Mouse (Mus musculus) midbrain, embryonic 16.5 days (tissue): Measurements from ENCODE around the gene Ramp3. TPM values are rescaled to one million over a fixed set of nuclear protein-coding genes. Genes with fewer than 3 reads are reported as not detected.
A peak's percentile ranks its signal among the peaks of the same experiment; 100 is the strongest.
"Not testable (repeated sequence)": the region's sequence is repeated elsewhere in the genome, so short reads cannot be mapped to it uniquely, and the experiment has no call there.

Experiments
- ATAC-seq: fragments of 200-750 bp; cut with Nextera tagmentation; 2 replicates; pipeline ENCODE4 v1.8.0; 2017; ENCODE audit warnings: moderate TSS enrichment
- H3K27ac ChIP-seq: fragments of 300-500 bp; sonication (generic); 2 replicates; pipeline ENCODE4 v1.5.1; 2014; ENCODE audit warnings: mild to moderate bottlenecking, low read length, mixed read lengths
- H3K27me3 ChIP-seq: fragments of 300-500 bp; sonication (generic); 2 replicates; pipeline ENCODE4 v1.6.1; 2014; ENCODE audit warnings: low read depth, low read length, mixed read lengths; ENCODE audit not compliant: control insufficient read depth, insufficient read depth
- H3K36me3 ChIP-seq: fragments of 300-500 bp; sonication (generic); 2 replicates; pipeline ENCODE4 v1.6.1; 2014; ENCODE audit warnings: mild to moderate bottlenecking, low read length, moderate library complexity, mixed read lengths; ENCODE audit not compliant: control insufficient read depth, insufficient read depth
- H3K4me1 ChIP-seq: fragments of 300-500 bp; sonication (generic); 2 replicates; pipeline ENCODE4 v1.6.1; 2014; ENCODE audit warnings: mild to moderate bottlenecking, low read length, mixed read lengths; ENCODE audit not compliant: control insufficient read depth, insufficient read depth
- H3K4me2 ChIP-seq: fragments of 300-500 bp; sonication (generic); 2 replicates; pipeline ENCODE4 v1.6.1; 2014; ENCODE audit warnings: mild to moderate bottlenecking, low read length, mixed read lengths
- H3K4me3 ChIP-seq: fragments of 300-500 bp; sonication (generic); 2 replicates; pipeline ENCODE4 v1.5.1; 2014; ENCODE audit warnings: low read depth, mild to moderate bottlenecking, low read length, moderate library complexity, mixed read lengths
- H3K9ac ChIP-seq: fragments of 300-500 bp; sonication (generic); 2 replicates; pipeline ENCODE4 v1.6.1; 2014; ENCODE audit warnings: low read depth, low read length, mixed read lengths
- H3K9me3 ChIP-seq: fragments of 300-500 bp; sonication (generic); replicated peaks from 2 replicates; pipeline ENCODE4 v1.6.1; 2014; ENCODE audit warnings: mild to moderate bottlenecking, low read length, mixed read lengths; ENCODE audit not compliant: control insufficient read depth, poor library complexity, severe bottlenecking
- WGBS: fragments of 180-500 bp; shearing (Covaris S2); extraction: QIAGEN DNeasy Blood & Tissue Kit; methylation state at CpG from one replicate; pipeline ENCODE4 v1.1.7; 2014; 5-methylcytosine and 5-hydroxymethylcytosine counted together
- polyA plus RNA-seq: library from polyadenylated mRNA; unstranded; fragments of >200 nt; fragmentation: Nextera tagmentation; extraction: Ambion mirVana; gene quantifications from 2 replicates; pipeline ENCODE4 v1.2.1, GENCODE M21; 2015

The Ramp3 gene
- polyA plus RNA-seq, 1 experiment from 2014 or later: 12.3 TPM

GRCm38 (mm10) chr11:6629655-6630054 lies 28.7 kb upstream of the Ramp3 start:
- no peaks in the 10 kb centered on the region for H3K27me3 ChIP-seq
- peaks cover 10% of the 10 kb centered on the region for H3K4me1 ChIP-seq
- no peaks in the 10 kb centered on the region for H3K36me3 ChIP-seq
- H3K4me2 ChIP-seq: no peak overlapping the region
- H3K4me3 ChIP-seq: no peak overlapping the region
- no peak overlapping the region for H3K9ac ChIP-seq
- no peak for ATAC-seq
- H3K9me3 ChIP-seq: no peaks in the 10 kb centered on the region; the same call in 1 of the 2 replicates
- no peak overlapping the region for H3K27ac ChIP-seq

GRCm38 (mm10) chr11:6636150-6636549 lies 22.2 kb upstream of the Ramp3 start:
- Histone ChIP-seq H3K4me1 (no peaks in the 10 kb centered on the region), H3K4me3 (no peak overlapping the region), H3K9ac (no peak overlapping the region), H3K36me3 (no peaks in the 10 kb centered on the region), H3K9me3 (no peaks in the 10 kb centered on the region; the same call in 1 of the 2 replicates), H3K4me2 (no peak overlapping the region), H3K27ac (no peak overlapping the region), H3K27me3 (no peaks in the 10 kb centered on the region)
- WGBS: 73% methylated on average over 8 of the region's 8 CpGs
- no peak for ATAC-seq

- Histone ChIP-seq H3K27me3 (no peaks in the 10 kb centered on the region), H3K9ac (no peak within 1 kb of the TSS), H3K4me3 (no peak within 1 kb of the TSS), H3K36me3 (no peaks in the 10 kb centered on the region), H3K4me2 (no peak within 1 kb of the TSS), H3K9me3 (no peaks in the 10 kb centered on the region), H3K4me1 (no peaks in the 10 kb centered on the region), H3K27ac (no peak within 1 kb of the TSS)
- 92% methylated on average over 4 of the region's 4 CpGs for WGBS
- no peak for ATAC-seq
Measured at GRCm38 (mm10) chr11:6638537-6638936, 19.8 kb upstream of the Ramp3 start, which contains the start of gene Wap. Gene Wap, minus strand, starts transcription at chr11:6638637.

- Histone ChIP-seq H3K4me1 (no peaks in the 10 kb centered on the region), H3K4me3 (no peak overlapping the region), H3K9me3 (no peaks in the 10 kb centered on the region), H3K27ac (no peak overlapping the region), H3K36me3 (no peaks in the 10 kb centered on the region), H3K27me3 (no peaks in the 10 kb centered on the region), H3K9ac (no peak overlapping the region), H3K4me2 (no peak overlapping the region)
- ATAC-seq: no peak
- 78% methylated on average over 6 of the region's 6 CpGs for WGBS
Measured at GRCm38 (mm10) chr11:6639072-6639471, 19.2 kb upstream of the Ramp3 start.

- no peak for ATAC-seq
- H3K9me3 ChIP-seq: no peaks in the 10 kb centered on the region
- H3K4me3 ChIP-seq: no peak overlapping the region
- H3K4me2 ChIP-seq: no peak overlapping the region
- no peaks in the 10 kb centered on the region for H3K4me1 ChIP-seq
- H3K9ac ChIP-seq: no peak overlapping the region
- no peaks in the 10 kb centered on the region for H3K27me3 ChIP-seq
- H3K27ac ChIP-seq: no peak overlapping the region
- no peaks in the 10 kb centered on the region for H3K36me3 ChIP-seq
- 54% methylated on average over 6 of the region's 6 CpGs for WGBS
Measured at GRCm38 (mm10) chr11:6644566-6644965, 13.8 kb upstream of the Ramp3 start.

- Histone ChIP-seq H3K27me3 (no peaks in the 10 kb centered on the region), H3K4me1 (no peaks in the 10 kb centered on the region), H3K9ac (no peak overlapping the region), H3K36me3 (no peaks in the 10 kb centered on the region), H3K9me3 (no peaks in the 10 kb centered on the region), H3K4me2 (no peak overlapping the region), H3K27ac (no peak overlapping the region), H3K4me3 (no peak overlapping the region)
- ATAC-seq: no peak
- WGBS: 56% methylated on average over 9 of the region's 9 CpGs
Measured at GRCm38 (mm10) chr11:6647831-6648724, 10.2 kb upstream of the Ramp3 start.

- Histone ChIP-seq H3K4me1 (no peaks in the 10 kb centered on the region), H3K4me3 (no peak overlapping the region), H3K36me3 (no peaks in the 10 kb centered on the region), H3K27me3 (no peaks in the 10 kb centered on the region), H3K9me3 (no peaks in the 10 kb centered on the region), H3K4me2 (no peak overlapping the region), H3K9ac (no peak overlapping the region), H3K27ac (no peak overlapping the region)
- 73% methylated on average over 7 of the region's 7 CpGs for WGBS
- no peak for ATAC-seq
Measured at GRCm38 (mm10) chr11:6650519-6650918, 7.8 kb upstream of the Ramp3 start.

GRCm38 (mm10) chr11:6652978-6653377 lies 5.3 kb upstream of the Ramp3 start:
- not testable (repeated sequence) for H3K9me3 ChIP-seq, H3K4me1 ChIP-seq, H3K27ac ChIP-seq, H3K27me3 ChIP-seq, H3K9ac ChIP-seq, H3K4me3 ChIP-seq, H3K4me2 ChIP-seq, ATAC-seq, H3K36me3 ChIP-seq
- WGBS: 84% methylated on average over 3 of the region's 3 CpGs

- Histone ChIP-seq H3K27ac (no peak overlapping the region), H3K9me3 (no peaks in the 10 kb centered on the region), H3K36me3 (no peaks in the 10 kb centered on the region), H3K27me3 (no peaks in the 10 kb centered on the region), H3K4me3 (no peak overlapping the region), H3K4me1 (peaks cover 7% of the 10 kb centered on the region; the same call in 1 of the 2 replicates), H3K4me2 (no peak overlapping the region), H3K9ac (no peak overlapping the region)
- 2% methylated on average over 2 of the region's 2 CpGs for WGBS
- ATAC-seq: peak; percentile 83
Measured at GRCm38 (mm10) chr11:6654903-6655302, 3.4 kb upstream of the Ramp3 start.
